Mouse (Mus musculus): Measurements from ENCODE around the gene Itch. TPM values are rescaled to one million over a fixed set of nuclear protein-coding genes. Genes with fewer than 3 reads are reported as not detected.
A peak's percentile ranks its signal among the peaks of the same experiment; 100 is the strongest.
"Not testable (repeated sequence)": the region's sequence is repeated elsewhere in the genome, so short reads cannot be mapped to it uniquely, and the experiment has no call there.

The Itch gene
- total RNA-seq, 2 experiments from 2014 or later: 36.4 to 38.0 TPM

- intact Hi-C loops (cut with DNase I): no loop called here
- DNase-seq: no peak
These were observed 7.7 kb downstream of the Itch start for GRCm38 (mm10) chr2:155140986-155141385.

GRCm38 (mm10) chr2:155142025-155142555, 8.8 kb downstream of the Itch start:
- DNase-seq: no peak
- intact Hi-C loops (cut with DNase I): no loop called here

GRCm38 (mm10) chr2:155149296-155149695, 16.0 kb downstream of the Itch start:
- intact Hi-C loops (cut with DNase I): not testable (repeated sequence)

GRCm38 (mm10) chr2:155207419-155207818, 74.1 kb downstream of the Itch start:
- intact Hi-C loops (cut with DNase I): loop anchor here (5.0 kb wide), 1 partner anchor 180 kb away; no protein-coding TSS in a partner anchor
- peak; percentile 15 to 37 for DNase-seq

More at GRCm38 (mm10) chr2:155149296-155149695, 16.0 kb downstream of the Itch start:
- not testable (repeated sequence) for DNase-seq

- intact Hi-C loops (cut with DNase I): no loop called here
- no peak for DNase-seq
These were observed 89.8 kb downstream of the Itch start for GRCm38 (mm10) chr2:155223145-155223544.

GRCm38 (mm10) chr2:155224721-155225120, 91.4 kb downstream of the Itch start:
- peak; percentile 26 to 43 for DNase-seq
- intact Hi-C loops (cut with DNase I): no loop called here

GRCm38 (mm10) chr2:155235746-155236361, 102.5 kb downstream of the Itch start:
- intact Hi-C loops (cut with DNase I): loop anchor here (2.0 to 5.0 kb wide), 2 partner anchors 37 to 146 kb away; partner anchors contain the start of gene Trp53inp2
- peak in 1 of 2 experiments; percentile 10 for DNase-seq

DNA sequence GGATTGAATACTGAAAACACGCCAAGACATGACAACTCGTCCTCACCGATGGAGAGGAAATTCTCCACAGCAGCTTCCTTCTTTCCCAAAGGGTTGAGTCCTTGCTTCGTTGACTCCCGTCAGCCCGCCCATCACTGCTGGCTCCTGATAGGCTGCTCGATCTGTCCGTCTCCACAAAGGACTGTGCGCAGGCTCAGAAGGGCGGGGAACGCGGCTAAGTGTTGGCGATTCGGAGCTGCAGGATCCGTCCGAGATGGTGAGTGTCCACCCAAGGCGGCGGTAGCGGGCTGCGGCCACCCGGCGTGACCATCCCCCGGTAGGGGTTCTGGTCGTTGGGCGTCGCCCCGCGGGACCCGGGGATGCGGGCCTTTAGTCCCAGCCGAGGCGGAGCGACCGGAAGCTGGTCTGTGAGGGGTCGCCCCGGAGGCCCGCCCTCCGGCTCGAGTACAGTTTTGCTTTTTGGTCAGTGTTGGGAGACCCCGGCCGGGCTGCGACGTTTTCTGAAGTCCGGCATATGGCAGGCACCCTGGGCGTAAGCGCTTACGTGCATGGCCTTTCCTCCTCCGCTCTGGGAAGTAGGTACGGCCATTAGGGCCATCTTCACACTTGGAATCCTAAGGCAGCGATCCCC, 103.2 kb downstream of the Itch start, which contains the start of gene Dynlrb1:
Dynlrb1 (plus strand) TSS at position 172 of the 631 bp plus-strand sequence.
- DNase-seq: peak; percentile 99 to 100
- intact Hi-C loops (cut with DNase I): loop anchor here (2.0 to 5.0 kb wide), 2 partner anchors 36 to 146 kb away; partner anchors contain the start of gene Trp53inp2

DNA sequence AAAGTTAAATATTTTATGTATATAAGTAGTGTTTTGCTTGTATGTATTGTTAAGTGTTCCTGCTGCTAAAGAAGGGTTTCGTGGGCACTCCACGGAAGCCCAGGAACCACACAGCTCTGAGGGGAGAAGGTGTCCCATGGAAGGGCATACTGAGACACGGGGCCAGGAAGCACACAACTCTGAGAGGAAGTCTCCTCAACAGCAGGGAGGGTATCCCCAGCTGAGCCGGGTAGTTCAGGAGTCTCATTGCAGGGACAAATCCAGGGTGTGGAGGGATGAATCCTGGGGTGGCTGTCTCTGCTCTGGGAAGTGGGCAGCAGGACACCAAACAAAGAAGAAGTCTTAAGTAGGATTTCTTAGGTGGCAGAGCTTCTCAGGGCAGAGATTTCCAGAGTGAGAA, 104.0 kb downstream of the Itch start:
- DNase-seq: no peak
- intact Hi-C loops (cut with DNase I): loop anchor here (2.0 to 5.0 kb wide), 2 partner anchors 36 to 145 kb away; partner anchors contain the start of gene Trp53inp2

DNA sequence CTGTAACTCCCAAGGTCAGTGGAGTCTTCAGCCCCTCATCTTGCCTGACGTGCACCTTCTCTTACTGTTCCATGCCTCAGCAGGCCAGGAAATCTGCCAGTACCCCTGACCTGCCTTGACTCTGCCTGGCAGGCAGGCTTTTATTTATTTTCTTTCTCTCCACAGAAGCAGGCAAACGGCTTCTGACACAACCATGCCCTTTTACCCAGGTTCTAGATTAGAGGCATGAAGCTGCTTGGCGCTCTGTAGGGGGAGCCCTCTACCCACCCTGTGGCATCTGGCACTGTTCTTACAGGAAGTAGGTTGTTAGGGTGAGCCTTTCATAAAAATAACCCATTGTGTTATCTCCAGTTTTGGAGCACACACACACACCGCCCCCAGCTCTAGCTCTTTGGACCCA, 107.6 kb downstream of the Itch start:
- intact Hi-C loops (cut with DNase I): no loop called here
- DNase-seq: peak; percentile 19 to 31

DNA sequence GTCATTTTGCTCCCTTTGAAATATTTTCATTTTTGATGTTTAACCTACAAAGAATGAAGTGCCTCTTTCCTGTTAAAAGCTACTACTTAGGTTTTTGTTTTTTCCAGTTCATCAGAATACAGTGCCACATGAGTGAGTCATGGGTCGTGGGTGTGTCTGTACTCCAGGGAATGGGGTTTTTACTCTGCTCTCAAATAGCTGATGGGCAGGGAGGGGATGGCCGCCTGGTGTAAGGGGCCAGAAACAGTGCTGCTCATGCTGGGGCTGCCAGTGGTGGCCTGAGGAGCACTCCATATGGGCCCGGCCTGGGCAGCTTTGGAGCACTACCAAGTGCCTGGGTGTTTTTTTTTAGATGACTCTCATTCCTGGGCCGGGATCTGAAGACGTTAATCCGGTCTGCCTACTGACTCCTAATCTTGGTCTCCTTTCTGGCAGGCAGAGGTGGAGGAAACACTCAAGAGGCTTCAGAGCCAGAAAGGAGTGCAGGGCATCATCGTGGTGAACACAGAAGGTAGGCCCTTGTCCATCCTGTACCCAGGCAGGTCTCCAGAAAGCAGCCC, 109.1 kb downstream of the Itch start:
- intact Hi-C loops (cut with DNase I): no loop called here
- DNase-seq: peak; percentile 31 to 38

DNA sequence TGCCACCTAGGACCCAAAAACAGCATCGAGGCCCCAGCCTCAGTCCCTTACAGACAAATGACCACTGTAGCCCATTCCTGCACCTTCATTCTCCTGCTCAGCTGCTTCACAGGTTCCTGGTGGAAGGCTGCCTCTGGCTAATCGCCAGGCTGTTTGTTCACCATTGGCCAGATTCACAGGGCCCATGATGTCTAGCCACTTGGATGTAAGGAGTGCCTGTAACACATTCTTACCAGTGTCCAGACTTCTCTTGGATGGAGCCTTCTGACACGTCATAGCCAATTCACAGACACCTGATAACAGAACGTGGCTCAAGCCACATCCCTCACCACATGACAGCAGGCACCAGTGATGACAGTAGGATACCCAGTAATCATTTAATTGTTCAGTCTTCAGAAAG, 112.9 kb downstream of the Itch start:
- peak; percentile 16 to 29 for DNase-seq
- intact Hi-C loops (cut with DNase I): no loop called here

DNA sequence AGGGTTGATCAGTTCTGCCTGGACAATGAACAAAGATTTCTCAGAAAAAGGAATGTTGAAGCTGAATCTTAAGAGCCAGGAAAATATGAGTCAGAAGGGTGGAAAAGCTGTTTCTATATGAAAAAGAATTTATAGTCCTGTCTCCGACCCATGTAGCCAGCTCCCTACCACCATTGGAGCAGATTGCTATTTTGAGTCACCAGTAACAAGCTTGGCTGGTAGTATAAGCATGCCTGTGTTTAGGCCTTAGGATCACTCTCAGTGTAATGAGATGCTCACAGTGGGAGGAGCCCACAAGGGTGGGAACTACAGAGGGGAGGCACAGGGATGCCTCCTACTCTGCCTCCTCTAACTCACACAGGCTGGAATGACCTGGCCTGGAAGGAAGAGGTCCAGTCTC, 114.9 kb downstream of the Itch start:
- intact Hi-C loops (cut with DNase I): no loop called here
- DNase-seq: no peak

GRCm38 (mm10) chr2:155248718-155249117, 115.4 kb downstream of the Itch start:
- DNase-seq: no peak
- intact Hi-C loops (cut with DNase I): no loop called here

DNA sequence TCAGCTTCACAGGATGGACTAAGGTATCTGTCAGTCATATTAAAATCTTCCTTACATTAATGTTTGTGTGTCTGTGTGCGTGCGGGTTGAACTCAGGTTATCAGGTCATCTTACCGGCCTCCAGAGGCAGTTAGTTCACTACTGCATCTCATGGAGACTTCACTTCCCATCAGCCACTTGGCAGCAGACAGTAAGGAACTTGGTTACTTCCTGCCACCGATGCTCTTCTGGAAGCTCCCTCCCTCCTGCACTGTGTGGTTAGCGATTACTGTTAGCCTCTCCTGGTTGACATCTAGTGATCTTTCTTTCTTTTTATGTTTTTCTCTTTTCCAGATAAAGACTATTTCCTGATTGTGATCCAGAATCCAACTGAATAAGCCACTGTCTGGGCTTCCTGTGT, 116.3 kb downstream of the Itch start:
- intact Hi-C loops (cut with DNase I): no loop called here
- DNase-seq: no peak

DNA sequence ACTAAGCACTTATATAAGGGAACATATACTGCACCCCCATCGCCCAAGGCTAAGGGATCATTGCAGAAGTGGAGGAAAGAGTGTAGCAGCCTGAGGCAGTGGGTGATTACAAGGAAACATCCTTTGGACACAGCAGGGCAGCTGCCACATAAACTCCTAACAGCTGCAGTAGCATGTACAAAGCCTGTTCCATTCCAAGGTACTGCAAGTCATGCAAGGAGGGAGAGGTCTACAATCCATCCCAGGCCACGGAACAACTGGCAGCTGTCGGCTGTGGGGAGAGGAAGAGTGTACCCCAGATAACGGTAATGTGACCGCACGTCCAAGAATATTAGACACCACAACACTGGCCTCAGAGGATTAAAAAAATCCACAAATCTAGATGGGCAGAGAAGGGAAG, 132.2 kb downstream of the Itch start:
- no peak for DNase-seq
- intact Hi-C loops (cut with DNase I): no loop called here

- DNase-seq: no peak
- intact Hi-C loops (cut with DNase I): no loop called here
These were observed 133.6 kb downstream of the Itch start for GRCm38 (mm10) chr2:155266896-155267295.

GRCm38 (mm10) chr2:155271957-155272356, 138.6 kb downstream of the Itch start:
- no peak for DNase-seq

DNA sequence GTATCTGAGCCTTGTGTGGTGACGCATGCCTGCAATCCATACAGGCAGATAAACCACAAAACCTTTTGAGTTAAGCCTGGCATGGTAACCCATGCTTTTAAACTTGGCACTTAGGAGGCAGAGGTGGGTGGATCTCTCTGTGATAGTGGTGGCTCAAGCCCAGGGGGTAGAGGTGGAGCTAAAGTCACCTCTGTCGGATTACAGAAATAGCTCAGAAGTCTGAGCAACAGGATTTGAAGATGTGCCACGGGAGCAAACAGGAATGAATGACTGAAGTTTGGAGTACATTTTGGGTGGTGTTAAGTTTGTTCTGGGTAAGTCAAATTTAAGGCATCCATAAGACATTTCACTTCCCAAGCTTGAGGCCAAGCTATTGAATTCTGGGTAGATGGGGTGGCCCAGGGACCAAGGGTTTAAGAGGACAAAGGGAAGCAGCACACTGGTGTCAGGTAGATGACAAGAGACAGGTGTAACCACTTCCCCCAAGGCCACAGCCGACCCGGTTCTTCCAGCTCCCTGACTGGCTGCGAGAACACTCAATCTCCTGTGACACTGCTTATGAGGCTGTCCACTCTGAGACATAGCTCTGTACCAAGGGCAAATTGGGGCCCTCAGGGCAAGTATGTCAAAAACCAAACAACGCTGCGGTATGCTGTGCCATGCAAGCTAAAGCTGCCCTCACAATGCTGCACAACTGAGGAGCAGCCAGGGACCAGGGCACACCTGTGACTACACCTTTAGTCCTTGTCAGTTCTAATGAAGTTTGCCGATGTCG, 139.3 kb downstream of the Itch start:
- intact Hi-C loops (cut with DNase I): loop anchor here (2.0 kb wide), 1 partner anchor 36 kb away; the partner anchor contains the start of gene Dynlrb1
- no peak for DNase-seq

More at GRCm38 (mm10) chr2:155271957-155272356, 138.6 kb downstream of the Itch start:
- intact Hi-C loops (cut with DNase I): loop anchor here (2.0 kb wide), 1 partner anchor 35 kb away; the partner anchor contains the start of gene Dynlrb1

- DNase-seq: no peak
- intact Hi-C loops (cut with DNase I): loop anchor here (2.0 kb wide), 1 partner anchor 37 kb away; the partner anchor contains the start of gene Dynlrb1
These were observed 140.3 kb downstream of the Itch start for GRCm38 (mm10) chr2:155273603-155274002.
